ENCODE assay signal across 19 mouse cellular contexts in genomic region chr3:136295250-136295649, GRCm38 (mm10). TPM values are rescaled to one million over a fixed set of nuclear protein-coding genes. Genes with fewer than 3 reads are reported as not detected.
DNase-seq lines count a peak whose midpoint lies in the region; ATAC-seq lines count a peak whose summit lies in the region.
"Had no signal": no experiment of that assay in that cellular context is flagged by ENCODE, and none has a peak within 500 bp of the region (broad histone marks: within the 10 kb centered on the region; RNA-seq: fewer than 3 reads in every experiment).

No protein-coding gene starts in this region.

- ATAC-seq in cerebellum, adult (ENCODE audit: insufficient number of reproducible peaks, low FRiP score, low TSS enrichment), result peak; percentile 61
- ATAC-seq in hematopoietic stem cell, adult 5-6 weeks (replicated peaks in 1 of 2; ENCODE audit: insufficient read depth in 1 of 2, low FRiP score in 2 of 2, low TSS enrichment in 1 of 2, low read depth in 1 of 2, poor library complexity in 2 of 2, severe bottlenecking in 2 of 2), result 0 out of 4 replicates have a peak, but pooled peaks have one; percentile 29 to 53
- ATAC-seq in monocyte, adult 5-6 weeks (replicated peaks; ENCODE audit: insufficient number of reproducible peaks, low FRiP score, low TSS enrichment, poor library complexity, severe bottlenecking), result no peak
- ATAC-seq: liver, embryonic 12.5 days had no signal

- intact Hi-C loops in left cerebral cortex, postnatal 4 days (cut with DNase I), result no loop called here

- DNase-seq in cerebellum, adult 8-10 months, result no peak
- DNase-seq in layer of hippocampus, adult 18-20 months (ENCODE audit: low spot score in 2 of 2), result peak; percentile 42 to 84
- DNase-seq in layer of hippocampus, postnatal 36 days, result no peak
- peak; percentile 16 for DNase-seq in brain, embryonic 18.5 days (ENCODE audit: low read depth, low spot score)
- DNase-seq in left cerebral cortex, postnatal 4 days, result no peak
- DNase-seq: adrenal gland, postnatal 10 days; gastrocnemius, postnatal 14 days; heart, adult 18-20 months; heart, postnatal 10 days; kidney, adult 11 months; lung, adult 18-20 months; lung, postnatal 14 days; midbrain, embryonic 14.5 days; thymus, adult 18-20 months; thymus, postnatal 36 days had no signal

RNA-seq across cellular contexts. Expression of gene Bank1, which starts 30.6 kb away (rescaled TPM):
- total RNA-seq in layer of hippocampus, adult 18-20 months (2021), result 1 to 10 TPM; 1.2 to 1.4 TPM
- 1 to 10 TPM in 1 of 2 experiments, under 1 TPM in 1; 0.73 to 1.2 TPM for total RNA-seq in layer of hippocampus, postnatal 36 days (2021)
- 5.3 and 5.7 TPM in 2 replicates for total RNA-seq in hematopoietic stem cell, adult 5-6 weeks (2017)
- total RNA-seq in monocyte, adult 5-6 weeks (2017), result 69.1 to 96.7 TPM (median 92.7 TPM) in 3 replicates
- under 1 TPM; 0.44 to 0.58 TPM for total RNA-seq in left cerebral cortex, postnatal 4 days (2021)

Comparison
In these comparisons a context has a peak if more than half of its experiments do, and no peak if none do; other contexts are left out.
1. DNase-seq: peak in layer of hippocampus, adult 18-20 months (2 of 2) and brain, embryonic 18.5 days (single experiment); none in cerebellum, adult 8-10 months (single experiment), layer of hippocampus, postnatal 36 days (0 of 2) and left cerebral cortex, postnatal 4 days (single experiment).
2. RNA of gene Bank1, which starts 30.6 kb away (total RNA-seq): 69.1 to 96.7 TPM in monocyte, adult 5-6 weeks; 5.3 to 5.7 TPM in hematopoietic stem cell, adult 5-6 weeks, 1.2 to 1.4 TPM in layer of hippocampus, adult 18-20 months, 0.73 to 1.2 TPM in layer of hippocampus, postnatal 36 days and 0.44 to 0.58 TPM in left cerebral cortex, postnatal 4 days; every median in the first group is over 10 times any median in the second.